Mouse (Mus musculus): ENCODE results near the gene Fam136a.

Gene Fam136a

DNA sequence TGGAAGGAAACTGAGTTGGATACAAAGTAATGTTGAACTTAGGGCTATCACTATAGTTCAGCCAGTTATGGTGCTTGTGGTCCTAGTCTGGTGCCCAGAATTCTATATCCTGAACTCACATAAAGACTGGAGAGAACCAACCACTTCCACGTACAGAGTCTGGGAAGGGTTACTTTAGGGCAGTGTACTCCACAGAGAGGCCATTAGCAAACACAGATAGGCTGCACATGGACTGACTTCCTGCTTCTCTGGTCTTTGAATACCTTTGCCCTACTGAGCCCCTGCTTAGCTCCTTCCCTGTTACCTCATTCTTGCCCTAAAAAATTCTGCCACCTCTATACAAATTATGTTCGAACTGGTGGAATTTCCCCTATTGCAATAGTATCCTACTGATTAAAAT lies 34.5 kb downstream of the Fam136a start:
- DNase-seq: no peak

- peak; percentile 85 for DNase-seq
Measured at GRCm38 (mm10) chr6:86400972-86401371, 35.5 kb downstream of the Fam136a start.

DNA sequence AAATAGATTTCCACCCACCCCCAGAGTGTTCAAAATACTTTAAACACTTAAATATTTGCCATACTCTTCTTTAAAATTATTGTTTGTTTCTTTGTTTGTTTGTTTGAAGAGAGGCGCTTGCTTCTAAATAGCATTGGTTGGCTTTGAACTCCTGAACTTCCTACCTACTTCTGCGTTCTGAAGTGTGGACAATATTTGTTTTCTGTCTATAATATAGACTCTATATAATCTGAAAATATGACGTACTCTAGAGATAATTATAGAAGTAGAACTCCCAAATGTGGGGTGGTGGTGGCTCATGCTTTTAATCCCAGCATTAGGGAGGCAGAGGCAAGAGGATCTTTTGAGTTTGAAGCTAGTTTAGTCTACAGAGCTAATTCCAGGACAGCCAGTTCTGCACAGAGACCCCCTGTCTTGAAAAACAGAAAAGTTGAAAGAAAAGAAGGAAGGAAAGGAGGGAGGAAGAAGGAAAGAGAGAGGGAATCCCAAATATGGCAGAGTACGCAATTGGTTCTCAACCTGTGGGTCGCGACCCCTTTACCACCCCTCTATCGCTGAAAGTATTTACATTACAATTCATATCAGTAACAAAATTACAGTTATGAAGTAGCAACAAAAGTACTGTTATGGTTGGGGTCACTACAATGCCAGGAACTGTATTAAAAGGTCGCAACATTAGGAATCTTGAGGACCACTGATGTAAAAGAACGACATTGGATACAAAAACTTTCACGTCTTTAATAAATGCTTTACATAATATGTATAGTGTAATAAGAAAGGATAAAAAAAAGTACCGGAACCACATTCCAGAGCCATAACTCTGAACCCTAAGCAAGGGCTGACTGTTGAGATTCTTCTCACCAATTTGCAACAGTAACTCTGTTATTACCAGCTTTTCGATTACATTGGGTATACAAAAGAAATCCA lies 37.5 kb downstream of the Fam136a start:
- DNase-seq: no peak

DNA sequence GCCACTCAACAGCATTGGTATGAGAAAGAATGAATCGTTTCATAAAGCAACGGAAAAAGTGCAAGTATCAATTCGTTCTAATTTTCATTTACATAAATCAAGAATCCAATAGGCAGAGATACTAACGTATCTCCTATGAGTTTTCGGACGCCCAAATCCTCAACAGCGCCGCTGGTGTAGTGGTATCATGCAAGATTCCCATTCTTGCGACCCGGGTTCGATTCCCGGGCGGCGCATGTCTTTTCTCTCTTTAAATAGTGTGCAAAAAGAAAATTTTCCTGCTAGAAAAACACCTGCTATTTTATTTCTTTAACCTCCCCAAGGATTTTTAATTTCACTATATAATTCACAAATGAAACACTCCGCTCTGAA lies 38.3 kb downstream of the Fam136a start:
- DNase-seq: peak; percentile 87

DNA sequence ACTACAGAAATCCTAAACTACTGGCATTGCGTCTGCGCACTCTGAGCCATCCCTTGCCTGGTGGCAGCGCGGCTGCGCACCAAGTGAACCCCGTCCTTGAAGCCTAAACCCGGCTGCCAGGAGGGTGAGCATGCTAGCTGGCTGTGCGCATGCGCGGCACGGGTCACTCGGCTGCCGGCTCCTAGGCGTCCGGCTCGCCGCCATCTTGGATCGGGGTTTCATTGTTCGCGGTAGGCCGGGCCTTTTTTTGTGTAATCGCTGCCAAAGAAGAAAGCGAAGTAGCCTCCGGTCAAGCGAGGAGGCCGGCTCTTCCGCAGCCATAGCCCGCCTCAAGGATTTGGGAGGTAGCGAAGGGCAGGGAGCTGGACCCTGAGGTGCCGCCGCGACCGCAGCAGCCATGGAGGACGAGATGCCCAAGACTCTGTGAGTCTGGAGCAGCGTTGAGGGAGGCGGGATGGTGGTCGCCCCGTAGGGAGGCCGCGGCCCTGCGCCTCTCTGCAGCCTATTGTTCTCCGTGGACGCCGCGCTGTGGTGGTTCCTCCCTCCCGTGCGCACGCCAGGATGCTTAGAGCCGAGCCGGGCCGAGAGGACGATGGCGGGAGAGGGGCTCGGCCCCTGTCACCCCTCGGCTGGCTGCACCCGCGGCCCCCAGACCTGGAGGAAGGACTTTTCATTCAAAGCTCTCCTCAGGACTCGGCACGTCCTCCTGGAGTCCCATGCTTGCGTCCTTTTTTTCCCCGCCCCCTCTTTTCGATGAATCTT lies 38.8 kb downstream of the Fam136a start, which contains the start of gene Tia1:
Gene Tia1 (plus strand): TSS at position 120 of the 762 bp plus-strand sequence.
- peak; percentile 97 for DNase-seq

- DNase-seq: no peak
Measured at GRCm38 (mm10) chr6:86404996-86405395, 39.5 kb downstream of the Fam136a start.

DNA sequence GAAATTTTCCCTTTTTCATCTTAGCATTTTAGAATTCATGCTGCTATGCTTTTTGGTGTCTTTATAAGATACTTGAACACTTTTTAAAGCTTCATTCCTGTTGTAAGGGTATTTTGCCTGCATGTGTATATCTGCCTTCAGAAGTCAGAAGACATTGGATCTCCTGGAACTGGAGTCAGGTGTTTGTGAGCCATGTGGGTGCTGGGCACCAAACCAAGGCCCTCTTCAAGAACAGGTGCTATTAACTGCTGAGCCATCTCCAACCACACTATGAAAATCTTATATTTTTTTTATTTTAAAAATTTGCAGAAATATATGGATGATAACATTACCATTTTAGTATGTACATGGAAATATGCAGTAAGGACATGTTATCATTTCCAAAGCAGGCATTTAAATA lies 40.9 kb downstream of the Fam136a start:
- no peak for DNase-seq

- no peak for DNase-seq
Measured at GRCm38 (mm10) chr6:86418711-86419110, 53.3 kb downstream of the Fam136a start.

GRCm38 (mm10) chr6:86419239-86419638 lies 53.8 kb downstream of the Fam136a start:
- DNase-seq: no peak
